Mouse (Mus musculus) CH12.LX (cell line): Measurements from ENCODE around the gene Smg7. TPM values are rescaled to one million over a fixed set of nuclear protein-coding genes. Genes with fewer than 3 reads are reported as not detected.

Experiments used
- DNase-seq: peaks from one replicate; pipeline ENCODE4 v3.0.0-alpha.2; 2013; ENCODE audit errors: extremely low read depth
- H3K27ac ChIP-seq: 2 replicates; pipeline ENCODE4 v1.5.1; 2012; ENCODE audit warnings: low read depth, mild to moderate bottlenecking, control low read depth, moderate library complexity; ENCODE audit not compliant: insufficient read depth
- H3K27me3 ChIP-seq: replicated peaks from 2 replicates; pipeline ENCODE3; 2012; ENCODE audit warnings: inconsistent platforms
- H3K36me3 ChIP-seq, 2 experiments: replicated peaks in 1 of 2; 2 replicates each; pipeline versions ENCODE3 to v1.6.1; 2012; ENCODE audit warnings: inconsistent platforms in 1 of 2, low read length in 1 of 2, mild to moderate bottlenecking in 1 of 2, mixed read lengths in 1 of 2, moderate library complexity in 1 of 2; ENCODE audit not compliant: control insufficient read depth in 1 of 2, insufficient read depth in 1 of 2
- H3K4me1 ChIP-seq, 2 experiments: 2 replicates each; pipeline ENCODE4 v1.6.1; 2012; ENCODE audit warnings: inconsistent platforms in 1 of 2, moderate library complexity in 1 of 2; ENCODE audit not compliant: insufficient read depth in 2 of 2, control insufficient read depth in 1 of 2
- H3K4me2 ChIP-seq: 2 replicates; pipeline ENCODE4 v1.6.1; 2012; ENCODE audit warnings: low read depth, mild to moderate bottlenecking, control low read depth; ENCODE audit not compliant: poor library complexity, insufficient read depth, severe bottlenecking
- H3K4me3 ChIP-seq, 3 experiments: fragments of 150-350 bp in 1 of 3; sonication (generic) in 1 of 3; replicated peaks in 1 of 3; 2 replicates each; pipeline versions ENCODE3 to v1.5.1; 2011 to 2012; ENCODE audit warnings: low read depth in 2 of 3, low read length in 2 of 3, mild to moderate bottlenecking in 2 of 3, moderate library complexity in 2 of 3, control low read depth in 1 of 3, improper control_type of control experiment in 1 of 3, inconsistent platforms in 1 of 3, mixed read lengths in 1 of 3; ENCODE audit not compliant: poor library complexity in 1 of 3
- H3K79me2 ChIP-seq: replicated peaks from 2 replicates; pipeline ENCODE4 v1.6.1; 2012; ENCODE audit warnings: mild to moderate bottlenecking, moderate library complexity; ENCODE audit not compliant: control insufficient read depth, poor library complexity, insufficient read depth, severe bottlenecking; ENCODE audit errors: extremely low read depth
- H3K9ac ChIP-seq: 2 replicates; pipeline ENCODE4 v1.6.1; 2012; ENCODE audit warnings: low read depth, mild to moderate bottlenecking, control low read depth, moderate library complexity; ENCODE audit not compliant: insufficient read depth
- H3K9me3 ChIP-seq: replicated peaks from 2 replicates; pipeline ENCODE3; 2012; ENCODE audit warnings: low read length, inconsistent platforms, mixed read lengths
- CHD1 ChIP-seq: IDR thresholded peaks from 2 replicates; pipeline ENCODE4 v1.6.1; 2012; ENCODE audit warnings: low read depth, low read length, improper control_type of control experiment, inconsistent platforms
- CHD2 ChIP-seq: IDR thresholded peaks from 2 replicates; pipeline ENCODE4 v1.6.1; 2011; ENCODE audit warnings: low read length, improper control_type of control experiment
- CTCF ChIP-seq, 2 experiments: IDR thresholded peaks in 1 of 2; conservative IDR thresholded peaks in 1 of 2; 2 replicates each; pipeline ENCODE4 v1.5.1; 2011 to 2012; ENCODE audit warnings: low read depth in 2 of 2, low read length in 2 of 2, improper control_type of control experiment in 1 of 2, inconsistent platforms in 1 of 2, mild to moderate bottlenecking in 1 of 2, moderate library complexity in 1 of 2
- E2F4 ChIP-seq: IDR thresholded peaks from 2 replicates; pipeline ENCODE4 v1.6.1; 2011; ENCODE audit warnings: low read depth, low read length, improper control_type of control experiment; ENCODE audit not compliant: insufficient replicate concordance
- ELF1 ChIP-seq: IDR thresholded peaks from 2 replicates; pipeline ENCODE4 v1.6.1; 2014; ENCODE audit warnings: low read depth, mild to moderate bottlenecking, inconsistent platforms, low read length, improper control_type of control experiment
- EP300 ChIP-seq: IDR thresholded peaks from 2 replicates; pipeline ENCODE4 v1.6.1; 2011; ENCODE audit warnings: low read length, improper control_type of control experiment
- ETS1 ChIP-seq: conservative IDR thresholded peaks from 2 replicates; pipeline ENCODE4 v1.6.1; 2012; ENCODE audit warnings: low read depth, mild to moderate bottlenecking, inconsistent platforms, low read length, improper control_type of control experiment, moderate library complexity
- GABPA ChIP-seq: IDR thresholded peaks from 2 replicates; pipeline ENCODE4 v1.6.1; 2012; ENCODE audit warnings: low read depth, low read length, improper control_type of control experiment, inconsistent platforms; ENCODE audit not compliant: insufficient replicate concordance
- IRF4 ChIP-seq: IDR thresholded peaks from 2 replicates; pipeline ENCODE4 v1.6.1; 2014; ENCODE audit warnings: low read depth, mild to moderate bottlenecking, inconsistent platforms, low read length, improper control_type of control experiment
- JUN ChIP-seq: IDR thresholded peaks from 2 replicates; pipeline ENCODE4 v1.6.1; 2011; ENCODE audit warnings: low read depth, mild to moderate bottlenecking, low read length, improper control_type of control experiment, moderate library complexity; ENCODE audit not compliant: insufficient read depth
- KAT2A ChIP-seq: IDR thresholded peaks from 2 replicates; pipeline ENCODE4 v1.6.1; 2012; ENCODE audit warnings: low read length, improper control_type of control experiment, inconsistent platforms; ENCODE audit not compliant: insufficient replicate concordance
- MAFK ChIP-seq: IDR thresholded peaks from 2 replicates; pipeline ENCODE4 v1.6.1; 2011; ENCODE audit warnings: low read length, improper control_type of control experiment; ENCODE audit not compliant: insufficient replicate concordance
- MAX ChIP-seq: IDR thresholded peaks from 2 replicates; pipeline ENCODE4 v1.6.1; 2011; ENCODE audit warnings: low read length, improper control_type of control experiment
- MAZ ChIP-seq: IDR thresholded peaks from 2 replicates; pipeline ENCODE4 v1.6.1; 2012; ENCODE audit warnings: low read depth, mild to moderate bottlenecking, inconsistent platforms, low read length, improper control_type of control experiment, moderate library complexity
- MXI1 ChIP-seq: IDR thresholded peaks from 2 replicates; pipeline ENCODE4 v1.6.1; 2011; ENCODE audit warnings: mild to moderate bottlenecking, low read depth, low read length, improper control_type of control experiment
- MYC ChIP-seq: IDR thresholded peaks from 2 replicates; pipeline ENCODE4 v1.6.1; 2011; ENCODE audit warnings: low read depth, mild to moderate bottlenecking, improper control_type of control experiment, low read length
- NELFE ChIP-seq: IDR thresholded peaks from 2 replicates; pipeline ENCODE4 v1.6.1; 2011; ENCODE audit warnings: low read depth, low read length, improper control_type of control experiment
- NRF1 ChIP-seq: IDR thresholded peaks from 2 replicates; pipeline ENCODE4 v1.6.1; 2014; ENCODE audit warnings: low read depth, mild to moderate bottlenecking, inconsistent platforms, low read length, improper control_type of control experiment, moderate library complexity
- PAX5 ChIP-seq: IDR thresholded peaks from 2 replicates; pipeline ENCODE4 v1.6.1; 2012; ENCODE audit warnings: low read length, inconsistent platforms, mixed read lengths
- POLR2A ChIP-seq: IDR thresholded peaks from 2 replicates; pipeline ENCODE4 v1.6.1; 2011; ENCODE audit warnings: low read depth, mild to moderate bottlenecking, improper control_type of control experiment, low read length
- POLR2AphosphoS2 ChIP-seq: IDR thresholded peaks from 2 replicates; pipeline ENCODE4 v1.6.1; 2011; ENCODE audit warnings: low read depth, low read length, improper control_type of control experiment
- RAD21 ChIP-seq: IDR thresholded peaks from 2 replicates; pipeline ENCODE4 v1.6.1; 2011; ENCODE audit warnings: low read depth, mild to moderate bottlenecking, low read length, improper control_type of control experiment, moderate library complexity
- RCOR1 ChIP-seq: conservative IDR thresholded peaks from 2 replicates; pipeline ENCODE4 v1.6.1; 2012; ENCODE audit warnings: low read depth, mild to moderate bottlenecking, inconsistent platforms, low read length, improper control_type of control experiment
- SIN3A ChIP-seq: IDR thresholded peaks from 2 replicates; pipeline ENCODE4 v1.6.1; 2012; ENCODE audit warnings: low read length, improper control_type of control experiment, inconsistent platforms
- SMC3 ChIP-seq: IDR thresholded peaks from 2 replicates; pipeline ENCODE4 v1.6.1; 2011; ENCODE audit warnings: low read depth, low read length, improper control_type of control experiment
- TBP ChIP-seq: conservative IDR thresholded peaks from 2 replicates; pipeline ENCODE4 v1.6.1; 2011; ENCODE audit warnings: low read depth, low read length, improper control_type of control experiment
- TCF12 ChIP-seq: IDR thresholded peaks from 2 replicates; pipeline ENCODE4 v1.6.1; 2014; ENCODE audit warnings: low read depth, mild to moderate bottlenecking, inconsistent platforms, low read length, improper control_type of control experiment
- USF1 ChIP-seq: IDR thresholded peaks from 2 replicates; pipeline ENCODE4 v1.6.1; 2014; ENCODE audit warnings: low read depth, mild to moderate bottlenecking, inconsistent platforms, low read length, improper control_type of control experiment
- USF2 ChIP-seq: conservative IDR thresholded peaks from 2 replicates; pipeline ENCODE4 v1.6.1; 2011; ENCODE audit warnings: low read depth, low read length, improper control_type of control experiment
- ZC3H11A ChIP-seq: IDR thresholded peaks from 2 replicates; pipeline ENCODE4 v1.6.1; 2012; ENCODE audit warnings: low read depth, mild to moderate bottlenecking, inconsistent platforms, low read length, improper control_type of control experiment
- ZKSCAN1 ChIP-seq: IDR thresholded peaks from 2 replicates; pipeline ENCODE4 v1.6.1; 2012; ENCODE audit warnings: low read depth, inconsistent platforms, low read length, improper control_type of control experiment, borderline replicate concordance
- ZMIZ1 ChIP-seq: IDR thresholded peaks from 2 replicates; pipeline ENCODE4 v1.6.1; 2012; ENCODE audit warnings: low read depth, mild to moderate bottlenecking, inconsistent platforms, low read length, improper control_type of control experiment
- ZNF384 ChIP-seq: IDR thresholded peaks from 2 replicates; pipeline ENCODE4 v1.6.1; 2012; ENCODE audit warnings: low read depth, low read length, improper control_type of control experiment, inconsistent platforms
- dilution Hi-C: fragments of 300-500 bp; cut with MboI; formaldehyde crosslinking; loops from 2 replicates; pipeline ENCODE4 v1.14.3; 2020; ENCODE audit warnings: low sequenced_read_pairs; ENCODE audit not compliant: extremely low pct_unique_long_range_greater_than_20kb, extremely low pct_ligation_motif_present
- in situ Hi-C: fragments of 300-500 bp; cut with MboI; formaldehyde crosslinking; loops from 3 replicates; pipeline ENCODE4 v1.14.3; 2019; ENCODE audit warnings: low sequenced_read_pairs, low pct_ligation_motif_present, low pct_unique_long_range_greater_than_20kb, mixed read lengths
- polyA plus RNA-seq: library from polyadenylated mRNA; unstranded; fragments of >175 nt; gene quantifications from 2 replicates; pipeline ENCODE4 v1.2.1, GENCODE M21; 2012; ENCODE audit warnings: low read depth; ENCODE audit not compliant: insufficient read length
- total RNA-seq, 2 experiments: library from RNA; depleted of rRNA; stranded (reverse); fragments of 300-350 nt in 1 of 2; fragments of >200 nt in 1 of 2; gene quantifications; 2 replicates each; pipeline ENCODE4 v1.2.3; 2012 to 2014

Gene Smg7
- total and polyA plus RNA-seq, 3 experiments: 23.4 to 55.2 (median 27.0) TPM

- TF ChIP-seq NRF1: 0 out of 2 replicates have a peak, but pooled peaks have one; percentile 25
- TF ChIP-seq CTCF (conservative IDR thresholded peaks at IDR 0.05 in 1 of 2, IDR thresholded peaks at IDR 0.05 in 1 of 2; ENCODE audit: low read depth in 2 of 2, low read length in 2 of 2): peak in 1 of 2 experiments; percentile 87; a peak in 2 of 4 replicates
- TF ChIP-seq ZNF384: peak; percentile 13; the same call in 1 of the 2 replicates
- no peak for TF ChIP-seq ZC3H11A
- TF ChIP-seq KAT2A: no peak
- peak; percentile 70 for TF ChIP-seq SMC3
- no peak for TF ChIP-seq RCOR1
- peak; percentile 69; the same call in 1 of the 2 replicates for TF ChIP-seq IRF4
- 0 out of 2 replicates have a peak, but pooled peaks have one; percentile 57 for TF ChIP-seq TBP
- TF ChIP-seq RAD21: peak; percentile 80
- peak; percentile 74 for TF ChIP-seq ETS1
- peak; percentile 49 for TF ChIP-seq GABPA
- peak; percentile 74 for TF ChIP-seq NELFE
- peak; percentile 70 for TF ChIP-seq POLR2A
- no peak; the same call in 1 of the 2 replicates for TF ChIP-seq ZMIZ1
- 0 out of 2 replicates have a peak, but pooled peaks have one; percentile 53 for TF ChIP-seq TCF12
- peak; percentile 93 for TF ChIP-seq MXI1
- no peak for TF ChIP-seq MAFK
- TF ChIP-seq E2F4: no peak
- peak; percentile 89 for TF ChIP-seq MAX
Measured at GRCm38 (mm10) chr1:152904469-152904868, 2.0 kb upstream of the Smg7 start (continued).

- H3K4me3 ChIP-seq: peak overlapping the region; percentile 65 to 82 (median 68)
- DNase-seq: peak; percentile 68
- dilution Hi-C loops: no loop called here
- no peaks in the 10 kb centered on the region for H3K27me3 ChIP-seq
- H3K9me3 ChIP-seq: no peaks in the 10 kb centered on the region
- H3K36me3 ChIP-seq: peaks cover 3 to 12% of the 10 kb centered on the region in 2 experiments
- in situ Hi-C loops: loop anchor here (10.0 to 25.0 kb wide), 2 partner anchors 109 to 366 kb away; no protein-coding TSS in a partner anchor
- H3K27ac ChIP-seq: peak overlapping the region; percentile 65
- peak overlapping the region; percentile 89 for H3K4me2 ChIP-seq
- peak overlapping the region; percentile 43 for H3K9ac ChIP-seq
- peaks cover 3 to 27% of the 10 kb centered on the region in 2 experiments; a peak in 3 of 4 replicates for H3K4me1 ChIP-seq
- peaks cover 35% of the 10 kb centered on the region for H3K79me2 ChIP-seq
- TF ChIP-seq TCF12 (peak; percentile 38; the same call in 1 of the 2 replicates), USF1 (0 out of 2 replicates have a peak, but pooled peaks have one; percentile 12), JUN (no peak), USF2 (no peak), POLR2AphosphoS2 (no peak), ELF1 (no peak), MAFK (no peak), CTCF (conservative IDR thresholded peaks at IDR 0.05 in 1 of 2, IDR thresholded peaks at IDR 0.05 in 1 of 2; ENCODE audit: low read depth in 2 of 2, low read length in 2 of 2) (no peak), SIN3A (peak; percentile 4; the same call in 1 of the 2 replicates), ZNF384 (no peak), MAX (peak; percentile 51; the same call in 1 of the 2 replicates), EP300 (no peak), ETS1 (no peak; the same call in 1 of the 2 replicates), MAZ (no peak), PAX5 (no peak), SMC3 (no peak), KAT2A (no peak), MYC (peak; percentile 51; the same call in 1 of the 2 replicates), ZMIZ1 (no peak), ZKSCAN1 (no peak), RCOR1 (no peak), NELFE (no peak), RAD21 (no peak), CHD2 (no peak), MXI1 (no peak), CHD1 (0 out of 2 replicates have a peak, but pooled peaks have one; percentile 54), GABPA (no peak), ZC3H11A (no peak)
Measured at GRCm38 (mm10) chr1:152903591-152904135, 1.2 kb upstream of the Smg7 start.
